Mouse (Mus musculus) limb, embryonic 14.5 days (tissue): ENCODE data around the gene Bmp4. TPM values are rescaled to one million over a fixed set of nuclear protein-coding genes. Genes with fewer than 3 reads are reported as not detected.

Experiments used
- ATAC-seq: fragments of 200-750 bp; cut with Nextera tagmentation; 2 replicates; pipeline ENCODE4 v1.8.0; 2017; ENCODE audit warnings: low read depth, moderate number of reproducible peaks, moderate TSS enrichment; ENCODE audit not compliant: low FRiP score
- DNase-seq: peaks from one replicate; pipeline ENCODE4 v3.0.0-alpha.2; 2015; ENCODE audit warnings: low spot score
- H3K27ac ChIP-seq: fragments of 300-500 bp; sonication (generic); replicated peaks from 2 replicates; pipeline ENCODE4 v1.5.1; 2014; ENCODE audit warnings: low read depth, mild to moderate bottlenecking, low read length, moderate library complexity, mixed read lengths
- H3K27me3 ChIP-seq: fragments of 300-500 bp; sonication (generic); 2 replicates; pipeline ENCODE4 v1.6.1; 2014; ENCODE audit warnings: low read length, mixed read lengths; ENCODE audit not compliant: control insufficient read depth, insufficient read depth
- H3K36me3 ChIP-seq: fragments of 300-500 bp; sonication (generic); 2 replicates; pipeline ENCODE4 v1.6.1; 2014; ENCODE audit warnings: mild to moderate bottlenecking, low read length, moderate library complexity, mixed read lengths; ENCODE audit not compliant: control insufficient read depth, insufficient read depth
- H3K4me1 ChIP-seq: fragments of 300-500 bp; sonication (generic); 2 replicates; pipeline ENCODE4 v1.6.1; 2014; ENCODE audit warnings: antibody characterized with exemption, low read length, mixed read lengths; ENCODE audit not compliant: control insufficient read depth, insufficient read depth
- H3K4me2 ChIP-seq: fragments of 300-500 bp; sonication (generic); replicated peaks from 2 replicates; pipeline ENCODE4 v1.6.1; 2014; ENCODE audit warnings: low read depth, mild to moderate bottlenecking, low read length, moderate library complexity; ENCODE audit not compliant: severe bottlenecking
- H3K4me3 ChIP-seq: fragments of 300-500 bp; sonication (generic); replicated peaks from 2 replicates; pipeline ENCODE4 v1.5.1; 2014; ENCODE audit warnings: low read length
- H3K9ac ChIP-seq: fragments of 300-500 bp; sonication (generic); 2 replicates; pipeline ENCODE4 v1.6.1; 2014; ENCODE audit warnings: mild to moderate bottlenecking, low read depth, low read length, moderate library complexity; ENCODE audit not compliant: severe bottlenecking
- H3K9me3 ChIP-seq: fragments of 300-500 bp; sonication (generic); 2 replicates; pipeline ENCODE4 v1.6.1; 2016; ENCODE audit warnings: low read length; ENCODE audit not compliant: control insufficient read depth
- POLR2A ChIP-seq: fragments of 200-500 bp; IDR thresholded peaks from 2 replicates; pipeline ENCODE4 v1.8.0; 2012; ENCODE audit warnings: inconsistent platforms, mild to moderate bottlenecking, moderate library complexity, borderline replicate concordance; ENCODE audit not compliant: insufficient read depth, insufficient read length; ENCODE audit errors: extremely low read depth
- WGBS: fragments of 180-500 bp; shearing (Covaris S2); extraction: QIAGEN DNeasy Blood & Tissue Kit; methylation state at CpG from one replicate; pipeline ENCODE4 v1.1.7; 2014; 5-methylcytosine and 5-hydroxymethylcytosine counted together
- polyA plus RNA-seq, 2 experiments: library from polyadenylated mRNA; depleted of rRNA in 1 of 2; stranded (reverse) in 1 of 2; unstranded in 1 of 2; fragments of >200 nt; fragmentation: Nextera tagmentation in 1 of 2; extraction: Ambion mirVana in 1 of 2; gene quantifications; 2 replicates each; pipeline versions ENCODE4 v1.2.1 to v1.2.3; 2012 to 2014

Gene Bmp4
- polyA plus RNA-seq, 2 experiments, result 23.3 to 70.0 TPM

DNA sequence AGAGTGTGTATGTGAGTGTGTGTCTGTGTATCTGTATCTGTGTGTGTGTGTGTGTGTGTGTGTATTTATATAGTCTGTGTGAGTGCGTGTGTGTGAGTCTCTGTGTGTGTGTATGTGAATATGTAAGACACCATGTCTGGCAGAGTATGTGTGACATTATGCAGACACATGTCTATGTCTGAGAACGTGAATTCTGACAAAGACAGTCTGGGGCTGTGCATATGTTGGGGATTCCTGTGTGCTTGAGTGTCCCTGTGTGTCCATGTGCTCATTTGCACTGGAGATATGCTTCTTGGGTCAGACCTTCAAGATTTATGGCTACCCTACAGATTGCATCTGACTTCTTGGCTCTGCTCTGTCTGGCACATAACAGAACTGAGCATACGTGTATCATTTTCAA lies 31.4 kb upstream of the Bmp4 start:
- H3K4me1 ChIP-seq, result no peaks in the 10 kb centered on the region
- WGBS, result 74% methylated on average over 3 of the region's 3 CpGs
- TF ChIP-seq POLR2A, result no peak
- DNase-seq (no peak), ATAC-seq (no peak)
- no peaks in the 10 kb centered on the region for H3K9me3 ChIP-seq
- no peaks in the 10 kb centered on the region for H3K36me3 ChIP-seq
- H3K4me2 ChIP-seq, result no peak overlapping the region
- H3K4me3 ChIP-seq, result no peak overlapping the region
- no peaks in the 10 kb centered on the region for H3K27me3 ChIP-seq
- no peak overlapping the region for H3K9ac ChIP-seq
- H3K27ac ChIP-seq, result no peak overlapping the region

- H3K9ac ChIP-seq, result no peak overlapping the region
- no peaks in the 10 kb centered on the region for H3K27me3 ChIP-seq
- ATAC-seq (no peak), DNase-seq (no peak)
- no peak overlapping the region for H3K27ac ChIP-seq
- 45% methylated on average over 11 of the region's 11 CpGs for WGBS
- H3K9me3 ChIP-seq, result 0 out of 2 replicates have a peak, but pooled peaks cover 6% of the 10 kb centered on the region
- H3K4me3 ChIP-seq, result no peak overlapping the region
- H3K4me1 ChIP-seq, result no peaks in the 10 kb centered on the region
- no peak for TF ChIP-seq POLR2A
- no peak overlapping the region for H3K4me2 ChIP-seq
- no peaks in the 10 kb centered on the region for H3K36me3 ChIP-seq
These were observed 28.8 kb upstream of the Bmp4 start for GRCm38 (mm10) chr14:46419269-46419668.

DNA sequence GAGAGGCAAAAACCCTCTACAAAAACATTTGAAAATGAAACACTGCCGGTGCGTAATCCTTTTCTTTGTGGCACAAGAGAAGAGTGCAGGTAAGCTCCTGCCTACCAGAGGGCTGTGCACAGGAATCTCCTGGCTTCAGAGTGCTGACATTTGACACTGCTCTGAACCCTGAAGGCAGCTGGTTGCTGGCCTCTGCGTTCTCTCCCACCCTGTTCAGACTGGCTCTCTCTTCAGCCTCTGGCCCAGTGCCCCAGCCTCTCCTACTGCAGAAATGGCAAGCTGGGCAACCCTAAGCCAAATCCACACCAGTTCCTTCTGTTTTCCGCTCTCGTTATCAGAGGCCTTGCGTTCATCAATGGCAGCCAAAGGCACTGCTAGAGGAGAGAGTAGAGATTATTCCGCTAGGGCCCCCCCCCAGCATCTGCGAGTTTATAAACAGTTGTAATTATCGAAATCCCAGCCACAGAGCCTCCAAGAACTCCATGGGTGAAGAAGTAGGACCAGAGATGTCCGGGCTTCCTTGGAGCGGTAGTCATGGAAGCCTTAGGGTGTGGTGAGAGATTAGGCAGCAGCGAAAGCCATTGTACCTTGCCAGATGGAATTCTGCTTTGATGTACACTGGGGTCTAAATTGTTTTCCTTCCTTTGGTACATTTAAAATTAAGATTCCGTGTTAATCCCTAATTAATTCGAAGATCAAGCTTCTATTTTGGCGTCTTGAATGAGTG lies 28.1 kb upstream of the Bmp4 start:
- H3K4me2 ChIP-seq, result no peak overlapping the region
- H3K27ac ChIP-seq, result no peak overlapping the region
- H3K4me1 ChIP-seq, result no peaks in the 10 kb centered on the region
- DNase-seq, result no peak
- H3K36me3 ChIP-seq, result no peaks in the 10 kb centered on the region
- 65% methylated on average over 15 of the region's 15 CpGs for WGBS
- no peak overlapping the region for H3K9ac ChIP-seq
- ATAC-seq, result no peak
- TF ChIP-seq POLR2A, result no peak
- H3K4me3 ChIP-seq, result no peak overlapping the region
- H3K9me3 ChIP-seq, result 0 out of 2 replicates have a peak, but pooled peaks cover 6% of the 10 kb centered on the region
- H3K27me3 ChIP-seq, result no peaks in the 10 kb centered on the region

GRCm38 (mm10) chr14:46412497-46413000 lies 22.1 kb upstream of the Bmp4 start:
- no peak overlapping the region for H3K4me3 ChIP-seq
- 0 out of 2 replicates have a peak, but pooled peaks cover 6% of the 10 kb centered on the region for H3K9me3 ChIP-seq
- no peak overlapping the region for H3K9ac ChIP-seq
- TF ChIP-seq POLR2A, result no peak
- no peaks in the 10 kb centered on the region for H3K4me1 ChIP-seq
- no peaks in the 10 kb centered on the region for H3K27me3 ChIP-seq
- DNase-seq, result no peak
- no peaks in the 10 kb centered on the region for H3K36me3 ChIP-seq
- H3K27ac ChIP-seq, result no peak overlapping the region
- no peak overlapping the region for H3K4me2 ChIP-seq
- WGBS, result 80% methylated on average over 7 of the region's 7 CpGs
- ATAC-seq, result no peak

GRCm38 (mm10) chr14:46410557-46411120 lies 20.2 kb upstream of the Bmp4 start:
- DNase-seq (no peak), ATAC-seq (no peak)
- H3K4me3 ChIP-seq, result no peak overlapping the region
- H3K27me3 ChIP-seq, result no peaks in the 10 kb centered on the region
- H3K36me3 ChIP-seq, result no peaks in the 10 kb centered on the region
- no peak overlapping the region for H3K4me2 ChIP-seq
- no peak for TF ChIP-seq POLR2A
- H3K9me3 ChIP-seq, result 0 out of 2 replicates have a peak, but pooled peaks cover 6% of the 10 kb centered on the region
- H3K27ac ChIP-seq, result no peak overlapping the region
- WGBS, result 53% methylated on average over 4 of the region's 4 CpGs
- H3K9ac ChIP-seq, result no peak overlapping the region
- H3K4me1 ChIP-seq, result no peaks in the 10 kb centered on the region
